In genomic region chr6:146136244-146136643, GRCm38 (mm10) we compare ENCODE assay signal across 14 mouse cellular contexts.
DNase-seq lines count a peak whose midpoint lies in the region; ATAC-seq and TF ChIP-seq lines count a peak whose summit lies in the region.
"Had no signal": no experiment of that assay in that cellular context is flagged by ENCODE, and none has a peak within 500 bp of the region (broad histone marks: within the 10 kb centered on the region; RNA-seq: fewer than 3 reads in every experiment).

No protein-coding gene starts in this region.

- no peak for DNase-seq in layer of hippocampus, adult 2 months (ENCODE audit: low spot score in 2 of 2)
- DNase-seq in layer of hippocampus, postnatal 36 days, result no peak
- no peak for DNase-seq in midbrain, embryonic 10.5 days (ENCODE audit: low spot score)
- DNase-seq in kidney, adult 8-10 months, result no peak
- DNase-seq in retina, postnatal 1 day, result no peak
- DNase-seq: adrenal gland, postnatal 14 days; B cell, adult 2 months; gastrocnemius, postnatal 36 days; kidney, adult 9 months had no signal

- TF ChIP-seq CTCF in layer of hippocampus, adult 2 months (conservative IDR thresholded peaks at IDR 0.05), result no peak

- H3K4me1 ChIP-seq in forebrain, embryonic 16.5 days (replicated peaks; ENCODE audit: control insufficient read depth, insufficient read depth, low read length), result peaks cover 14% of the 10 kb centered on the region; the same call in 1 of the 2 replicates
- peaks cover 44% of the 10 kb centered on the region for H3K4me1 ChIP-seq in midbrain, embryonic 10.5 days
- H3K4me1 ChIP-seq in neural tube, embryonic 15.5 days, result peaks cover 10% of the 10 kb centered on the region

- no peaks in the 10 kb centered on the region for H3K9me3 ChIP-seq in forebrain, embryonic 16.5 days (ENCODE audit: control insufficient read depth, low read length)
- no peaks in the 10 kb centered on the region for H3K9me3 ChIP-seq in midbrain, embryonic 10.5 days (replicated peaks)
- no peaks in the 10 kb centered on the region for H3K9me3 ChIP-seq in neural tube, embryonic 15.5 days (replicated peaks)
- H3K9me3 ChIP-seq: embryonic facial prominence, embryonic 13.5 days; heart, embryonic 13.5 days; limb, embryonic 12.5 days had no signal

- no peak overlapping the region; the same call in 1 of the 2 replicates for H3K9ac ChIP-seq in forebrain, embryonic 16.5 days (replicated peaks; ENCODE audit: low read depth, low read length)
- H3K9ac ChIP-seq in neural tube, embryonic 15.5 days (replicated peaks), result no peak overlapping the region
- H3K9ac ChIP-seq: embryonic facial prominence, embryonic 13.5 days; heart, embryonic 13.5 days; limb, embryonic 12.5 days had no signal

- peak overlapping the region; percentile 85 for H3K27ac ChIP-seq in layer of hippocampus, adult 2 months
- no peak overlapping the region for H3K27ac ChIP-seq in forebrain, embryonic 16.5 days (ENCODE audit: low read length)
- peak overlapping the region; percentile 74 for H3K27ac ChIP-seq in midbrain, embryonic 10.5 days (replicated peaks)
- H3K27ac ChIP-seq in neural tube, embryonic 15.5 days (replicated peaks), result peak overlapping the region; percentile 58
- H3K27ac ChIP-seq: embryonic facial prominence, embryonic 13.5 days; heart, embryonic 13.5 days; limb, embryonic 12.5 days had no signal

- H3K4me2 ChIP-seq in forebrain, embryonic 16.5 days (ENCODE audit: low read length), result 0 out of 2 replicates have a peak overlapping the region, but pooled peaks have one; percentile 20
- peak overlapping the region; percentile 15; the same call in 1 of the 2 replicates for H3K4me2 ChIP-seq in neural tube, embryonic 15.5 days
- H3K4me2 ChIP-seq: embryonic facial prominence, embryonic 13.5 days; heart, embryonic 13.5 days; limb, embryonic 12.5 days had no signal

- ATAC-seq in forebrain, embryonic 16.5 days, result peak; percentile 36
- peak; percentile 64 for ATAC-seq in neural tube, embryonic 15.5 days (ENCODE audit: low FRiP score)

- no peaks in the 10 kb centered on the region for H3K36me3 ChIP-seq in forebrain, embryonic 16.5 days (ENCODE audit: control insufficient read depth, insufficient read depth)
- H3K36me3 ChIP-seq in midbrain, embryonic 10.5 days, result no peaks in the 10 kb centered on the region
- no peaks in the 10 kb centered on the region for H3K36me3 ChIP-seq in neural tube, embryonic 15.5 days
- H3K36me3 ChIP-seq: embryonic facial prominence, embryonic 13.5 days; heart, embryonic 13.5 days; limb, embryonic 12.5 days had no signal

- no peaks in the 10 kb centered on the region for H3K27me3 ChIP-seq in forebrain, embryonic 16.5 days (replicated peaks; ENCODE audit: control insufficient read depth, insufficient read depth, low read length)
- H3K27me3 ChIP-seq in midbrain, embryonic 10.5 days (ENCODE audit: low read depth, poor library complexity, severe bottlenecking), result no peaks in the 10 kb centered on the region
- no peaks in the 10 kb centered on the region for H3K27me3 ChIP-seq in neural tube, embryonic 15.5 days (replicated peaks)
- H3K27me3 ChIP-seq: heart, embryonic 13.5 days; limb, embryonic 12.5 days had no signal

- no peak overlapping the region for H3K4me3 ChIP-seq in layer of hippocampus, adult 2 months
- no peak overlapping the region for H3K4me3 ChIP-seq in forebrain, embryonic 16.5 days (replicated peaks; ENCODE audit: low read length)
- H3K4me3 ChIP-seq in midbrain, embryonic 10.5 days, result no peak overlapping the region
- no peak overlapping the region for H3K4me3 ChIP-seq in neural tube, embryonic 15.5 days (replicated peaks)
- H3K4me3 ChIP-seq: embryonic facial prominence, embryonic 13.5 days; heart, embryonic 13.5 days; limb, embryonic 12.5 days had no signal

- WGBS in forebrain, embryonic 16.5 days, result 32% methylated on average over 7 of the region's 7 CpGs
- WGBS in midbrain, embryonic 10.5 days, result 69% methylated on average over 7 of the region's 7 CpGs
- WGBS in neural tube, embryonic 15.5 days, result 39% methylated on average over 7 of the region's 7 CpGs
